ENCODE assay signal across 10 mouse cellular contexts in the genomic region with DNA sequence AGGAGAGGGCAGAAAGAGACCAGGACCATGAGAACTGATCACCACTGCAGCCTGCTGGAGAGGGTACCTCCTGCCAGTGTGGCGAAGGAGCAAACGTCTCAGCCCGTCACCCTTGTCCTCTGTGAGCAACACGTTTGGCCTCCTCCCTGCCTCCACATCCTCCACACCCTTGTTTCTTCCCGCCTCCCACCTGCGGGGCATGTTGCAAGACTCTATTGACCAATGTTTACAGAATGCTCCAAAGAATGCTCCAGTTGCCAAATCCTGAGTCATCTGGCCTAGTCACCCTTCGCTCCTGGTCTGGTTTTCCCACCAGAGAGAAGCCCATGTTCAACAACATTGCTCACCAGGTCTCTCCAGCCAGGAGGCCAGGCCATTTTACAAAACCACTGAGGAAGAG. TPM values are rescaled to one million over a fixed set of nuclear protein-coding genes. Genes with fewer than 3 reads are reported as not detected.
DNase-seq lines count a peak whose midpoint lies in the region; ATAC-seq and TF ChIP-seq lines count a peak whose summit lies in the region.
"Had no signal": no experiment of that assay in that cellular context is flagged by ENCODE, and none has a peak within 500 bp of the region (broad histone marks: within the 10 kb centered on the region; RNA-seq: fewer than 3 reads in every experiment).

No protein-coding gene starts in this region.

- H3K9me3 ChIP-seq in limb, embryonic 10.5 days (replicated peaks): no peaks in the 10 kb centered on the region
- H3K9me3 ChIP-seq in hindbrain, postnatal 0 days (ENCODE audit: low read length): no peaks in the 10 kb centered on the region

- H3K4me1 ChIP-seq in limb, embryonic 10.5 days: peaks cover 69% of the 10 kb centered on the region
- H3K4me1 ChIP-seq in hindbrain, postnatal 0 days (ENCODE audit: insufficient read depth, low read length): peaks cover 22% of the 10 kb centered on the region

- TF ChIP-seq CTCF in hindbrain, postnatal 0 days (IDR thresholded peaks at IDR 0.05; ENCODE audit: low read depth): no peak

- no peaks in the 10 kb centered on the region for H3K36me3 ChIP-seq in limb, embryonic 10.5 days
- H3K36me3 ChIP-seq in hindbrain, postnatal 0 days (ENCODE audit: insufficient read depth, low read length): no peaks in the 10 kb centered on the region

- H3K4me3 ChIP-seq in limb, embryonic 10.5 days: no peak overlapping the region
- no peak overlapping the region for H3K4me3 ChIP-seq in hindbrain, postnatal 0 days (ENCODE audit: low read length)

- H3K9ac ChIP-seq in hindbrain, postnatal 0 days (replicated peaks; ENCODE audit: low read length): no peak overlapping the region

- no peak overlapping the region for H3K4me2 ChIP-seq in hindbrain, postnatal 0 days (ENCODE audit: low read depth, low read length)

- DNase-seq in heart, adult 9 months (ENCODE audit: low spot score in 2 of 2): peak; percentile 73
- DNase-seq in heart, postnatal 4 days: no peak
- DNase-seq in adrenal gland, postnatal 14 days: peak; percentile 76
- no peak for DNase-seq in limb, embryonic 10.5 days (ENCODE audit: low spot score)
- no peak for DNase-seq in hindbrain, postnatal 0 days (ENCODE audit: low spot score)
- DNase-seq in frontal cortex, postnatal 14 days (ENCODE audit: low spot score in 2 of 2): no peak
- DNase-seq: cerebellum, adult 18-20 months; kidney, adult 18-20 months had no signal

- H3K27me3 ChIP-seq in limb, embryonic 10.5 days (ENCODE audit: low read depth, poor library complexity, severe bottlenecking): peaks cover 37% of the 10 kb centered on the region
- H3K27me3 ChIP-seq in hindbrain, postnatal 0 days (ENCODE audit: insufficient read depth, low read length): no peaks in the 10 kb centered on the region

- peak overlapping the region; percentile 0 for H3K27ac ChIP-seq in limb, embryonic 10.5 days
- no peak overlapping the region for H3K27ac ChIP-seq in hindbrain, postnatal 0 days

- WGBS in limb, embryonic 10.5 days: 62% methylated on average over 7 of the region's 7 CpGs
- WGBS in hindbrain, postnatal 0 days: 75% methylated on average over 7 of the region's 7 CpGs

- peak; percentile 60 for ATAC-seq in megakaryocyte progenitor cell, adult 5-6 weeks (replicated peaks; ENCODE audit: poor library complexity)
- no peak for ATAC-seq in hindbrain, postnatal 0 days
- no peak for ATAC-seq in megakaryocyte-erythroid progenitor cell, adult 5-6 weeks (replicated peaks; ENCODE audit: low FRiP score, low TSS enrichment, poor library complexity, severe bottlenecking)

RNA-seq across cellular contexts. Expression of gene Ier5, which starts 24.6 kb away (rescaled TPM):
- total RNA-seq in heart, postnatal 4 days (2021): 10 to 100 TPM; 26.1 to 26.6 TPM
- total RNA-seq in adrenal gland, postnatal 14 days (2021): 11.1 and 12.9 TPM in 2 replicates
- polyA plus RNA-seq in limb, embryonic 10.5 days (2016; fragmentation: Nextera tagmentation; extraction: Ambion mirVana): 4.5 and 6.9 TPM in 2 replicates
- total RNA-seq in megakaryocyte progenitor cell, adult 5-6 weeks (2015): 6.8 and 12.1 TPM in 2 replicates
- 5.1 and 5.7 TPM in 2 replicates for total RNA-seq in megakaryocyte progenitor cell, adult 5-6 weeks (2017)
- total RNA-seq in hindbrain, postnatal 0 days (2014; rRNA removed): 51.4 and 60.5 TPM in 2 replicates
- polyA plus RNA-seq in hindbrain, postnatal 0 days (2015; fragmentation: Nextera tagmentation; extraction: Ambion mirVana): 5.2 and 5.7 TPM in 2 replicates
- 5.7 and 7.1 TPM in 2 replicates for total RNA-seq in megakaryocyte-erythroid progenitor cell, adult 5-6 weeks (2014; fragmentation: Nextera tagmentation)
- total RNA-seq in megakaryocyte-erythroid progenitor cell, adult 5-6 weeks (2017): 7.5 and 12.7 TPM in 2 replicates

Comparison
In these comparisons a context has a peak if more than half of its experiments do, and no peak if none do; other contexts are left out.
1. DNase-seq: peak in heart, adult 9 months (2 of 2) and adrenal gland, postnatal 14 days (single experiment); none in heart, postnatal 4 days (single experiment), limb, embryonic 10.5 days (single experiment), hindbrain, postnatal 0 days (single experiment) and frontal cortex, postnatal 14 days (0 of 2).